Mouse (Mus musculus) embryonic facial prominence, embryonic 10.5 days (tissue): ENCODE data around the gene Hsd3b4. TPM values are rescaled to one million over a fixed set of nuclear protein-coding genes. Genes with fewer than 3 reads are reported as not detected.
"Not testable (repeated sequence)": the region's sequence is repeated elsewhere in the genome, so short reads cannot be mapped to it uniquely, and the experiment has no call there.

Source experiments
- DNase-seq: peaks from one replicate; pipeline ENCODE4 v3.0.0-alpha.2; 2017; ENCODE audit warnings: low spot score
- H3K27ac ChIP-seq: fragments of 300-500 bp; sonication (generic); replicated peaks from 2 replicates; pipeline ENCODE4 v1.5.1; 2016; ENCODE audit warnings: mild to moderate bottlenecking
- H3K27me3 ChIP-seq: fragments of 300-500 bp; sonication (generic); replicated peaks from 2 replicates; pipeline ENCODE4 v1.6.1; 2016; ENCODE audit warnings: low read depth, mild to moderate bottlenecking; ENCODE audit not compliant: poor library complexity, severe bottlenecking
- H3K36me3 ChIP-seq: fragments of 300-500 bp; sonication (generic); replicated peaks from 2 replicates; pipeline ENCODE4 v1.6.1; 2016; ENCODE audit warnings: mild to moderate bottlenecking, moderate library complexity
- H3K4me1 ChIP-seq: fragments of 300-500 bp; sonication (generic); 2 replicates; pipeline ENCODE4 v1.6.1; 2016
- H3K4me3 ChIP-seq: fragments of 300-500 bp; sonication (generic); 2 replicates; pipeline ENCODE4 v1.5.1; 2016; ENCODE audit warnings: mild to moderate bottlenecking, moderate library complexity
- H3K9me3 ChIP-seq: fragments of 300-500 bp; sonication (generic); 2 replicates; pipeline ENCODE4 v1.6.1; 2016; ENCODE audit warnings: mild to moderate bottlenecking
- WGBS: fragments of 180-500 bp; shearing (Covaris S2); methylation state at CpG from one replicate; pipeline ENCODE4 v1.1.7; 2016; 5-methylcytosine and 5-hydroxymethylcytosine counted together
- polyA plus RNA-seq: library from polyadenylated mRNA; unstranded; fragments of >200 nt; fragmentation: Nextera tagmentation; extraction: Ambion mirVana; gene quantifications from 2 replicates; pipeline ENCODE4 v1.2.1, GENCODE M21; 2016

Hsd3b4 gene
- polyA plus RNA-seq, 1 experiment from 2014 or later: not detected

GRCm38 (mm10) chr3:98471057-98471456 is 39.3 kb downstream of the Hsd3b4 start:
- no CpG with 5 or more reads among the region's 1 CpGs for WGBS
- not testable (repeated sequence) for H3K36me3 ChIP-seq, H3K27me3 ChIP-seq, H3K4me1 ChIP-seq, H3K27ac ChIP-seq, H3K4me3 ChIP-seq, H3K9me3 ChIP-seq, DNase-seq

- H3K27me3 ChIP-seq, H3K4me3 ChIP-seq, H3K9me3 ChIP-seq, H3K4me1 ChIP-seq, H3K27ac ChIP-seq, H3K36me3 ChIP-seq, DNase-seq: not testable (repeated sequence)
- 84% methylated on average over 1 of the region's 2 CpGs for WGBS
Observed at GRCm38 (mm10) chr3:98469323-98469722, 41.0 kb downstream of the Hsd3b4 start.

GRCm38 (mm10) chr3:98457026-98457425 is 53.3 kb downstream of the Hsd3b4 start, which contains the start of gene Gm4450:
Gene Gm4450, minus strand, starts transcription at chr3:98457126.
- WGBS: 86% methylated on average over 1 of the region's 1 CpGs
- not testable (repeated sequence) for DNase-seq, H3K27ac ChIP-seq, H3K4me3 ChIP-seq, H3K27me3 ChIP-seq, H3K4me1 ChIP-seq, H3K36me3 ChIP-seq, H3K9me3 ChIP-seq

- not testable (repeated sequence) for DNase-seq, H3K4me1 ChIP-seq, H3K27ac ChIP-seq, H3K27me3 ChIP-seq, H3K9me3 ChIP-seq, H3K36me3 ChIP-seq, H3K4me3 ChIP-seq
- 83% methylated on average over 5 of the region's 5 CpGs for WGBS
Observed at GRCm38 (mm10) chr3:98453786-98454185, 56.5 kb downstream of the Hsd3b4 start.

Other genes with a start within 250 kb of the Hsd3b4 start
- gene Hmgcs2, start 230.1 kb downstream of the Hsd3b4 start, polyA plus RNA-seq: 1.0 and 1.6 TPM in 2 replicates
- gene Phgdh, start 170.5 kb downstream of the Hsd3b4 start, polyA plus RNA-seq: 373 and 379 TPM in 2 replicates
- gene Zfp697, start 128.1 kb downstream of the Hsd3b4 start, polyA plus RNA-seq: 8.2 and 8.8 TPM in 2 replicates
- not detected in 2 replicates for gene Gm4450, start 53.4 kb downstream of the Hsd3b4 start, polyA plus RNA-seq
- not detected in 2 replicates for gene Gm10681, start 78.3 kb upstream of the Hsd3b4 start, polyA plus RNA-seq
- gene Hsd3b5, start 119.7 kb upstream of the Hsd3b4 start, polyA plus RNA-seq: not detected in 2 replicates
- gene Hsd3b2, start 214.0 kb upstream of the Hsd3b4 start, polyA plus RNA-seq: 0.08 TPM in 1 of 2 replicates, not detected in the other